Mouse (Mus musculus): Measurements from ENCODE around the gene Slc7a8. TPM values are rescaled to one million over a fixed set of nuclear protein-coding genes. Genes with fewer than 3 reads are reported as not detected.

Gene Slc7a8
- polyA plus RNA-seq, 1 experiment, result 41.8 TPM

DNA sequence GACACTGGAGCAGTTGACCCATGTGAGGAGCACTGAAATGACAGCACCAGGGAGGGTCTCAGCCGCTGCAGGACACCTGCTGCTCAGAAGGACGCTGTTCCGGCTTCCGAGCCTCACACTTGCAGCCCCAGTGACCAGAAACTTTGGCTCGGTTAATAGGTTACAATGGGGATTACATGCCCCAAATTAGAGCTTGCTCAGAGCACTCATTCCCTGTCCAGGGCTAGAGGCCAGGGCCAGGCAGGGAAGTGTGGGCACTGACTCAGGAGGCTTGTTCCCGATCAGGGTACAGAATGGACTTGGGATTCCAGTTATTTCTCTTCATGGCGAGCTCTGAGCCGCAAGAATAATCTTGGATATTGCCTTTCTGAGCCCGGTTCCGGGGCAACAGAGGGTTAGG, 44.1 kb downstream of the Slc7a8 start:
- DNase-seq (ENCODE audit: low read depth), result no peak

- no peak for DNase-seq (ENCODE audit: low read depth)
These were observed 44.9 kb downstream of the Slc7a8 start for GRCm38 (mm10) chr14:54736555-54737552.

- DNase-seq (ENCODE audit: low read depth), result no peak
These were observed 46.5 kb downstream of the Slc7a8 start for GRCm38 (mm10) chr14:54735221-54735620.

DNA sequence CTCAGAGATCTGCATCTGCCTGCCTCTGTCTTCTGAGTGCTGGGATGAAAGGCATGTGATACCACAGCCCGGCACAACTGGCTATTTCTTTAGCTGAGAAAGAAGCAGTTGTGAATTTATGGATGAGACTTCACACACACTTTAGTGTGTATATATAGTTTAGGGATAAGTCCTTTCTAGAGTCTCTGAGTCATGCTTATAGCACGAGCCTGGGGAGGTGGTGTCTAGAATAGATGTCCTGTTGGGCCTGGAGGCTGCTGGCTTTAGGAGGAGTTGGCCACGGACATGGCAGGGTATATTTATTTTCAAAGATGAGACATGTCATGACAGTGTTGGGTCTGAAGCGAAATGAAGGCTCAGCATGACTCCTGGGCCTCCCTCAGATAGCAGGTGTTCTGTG, 47.7 kb downstream of the Slc7a8 start:
- DNase-seq (ENCODE audit: low read depth), result no peak

- DNase-seq (ENCODE audit: low read depth), result no peak
These were observed 49.5 kb downstream of the Slc7a8 start for GRCm38 (mm10) chr14:54732206-54732605.

DNA sequence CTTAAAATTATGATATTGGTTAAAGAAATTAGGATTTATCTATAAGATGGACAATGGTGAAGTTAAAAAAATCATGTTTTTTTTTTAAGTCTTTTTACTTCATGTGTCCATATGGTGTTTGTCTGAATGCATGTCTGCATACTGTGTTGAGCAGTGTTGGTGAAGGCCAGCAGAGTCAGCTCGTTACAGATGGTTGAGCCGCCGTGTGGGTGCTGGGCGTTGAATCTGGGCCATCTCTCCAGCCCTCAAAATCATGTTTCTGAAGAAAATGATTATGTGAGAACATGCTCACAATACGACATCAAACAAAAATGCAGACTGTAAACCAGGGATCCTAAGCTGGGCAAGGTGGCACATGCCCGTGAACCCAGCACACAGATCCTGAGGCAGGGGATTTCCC, 51.4 kb downstream of the Slc7a8 start:
- no peak for DNase-seq (ENCODE audit: low read depth)

GRCm38 (mm10) chr14:54728823-54729653, 52.7 kb downstream of the Slc7a8 start:
- DNase-seq (ENCODE audit: low read depth), result no peak

GRCm38 (mm10) chr14:54727565-54727964, 54.2 kb downstream of the Slc7a8 start:
- no peak for DNase-seq (ENCODE audit: low read depth)

DNA sequence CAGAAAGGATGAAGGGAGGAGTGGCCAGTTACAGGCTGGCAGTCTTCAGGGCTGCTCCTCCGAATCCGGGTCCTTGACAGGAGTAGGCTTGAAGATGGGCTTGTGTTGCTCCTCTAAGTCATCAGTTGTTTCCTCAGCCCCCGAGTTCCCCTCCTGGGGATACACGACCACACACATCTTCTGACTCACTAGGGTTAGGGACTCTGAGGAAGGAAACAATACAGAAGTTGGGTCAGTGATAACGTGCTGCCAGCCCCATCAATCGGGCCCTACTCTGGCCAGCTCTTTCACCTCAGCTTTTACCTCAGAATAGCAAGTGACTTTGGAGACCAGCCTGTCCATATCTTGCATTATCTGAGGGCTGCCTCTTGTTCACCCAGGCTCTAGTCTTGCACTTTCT, 57.7 kb downstream of the Slc7a8 start:
- DNase-seq (ENCODE audit: low read depth), result no peak

DNA sequence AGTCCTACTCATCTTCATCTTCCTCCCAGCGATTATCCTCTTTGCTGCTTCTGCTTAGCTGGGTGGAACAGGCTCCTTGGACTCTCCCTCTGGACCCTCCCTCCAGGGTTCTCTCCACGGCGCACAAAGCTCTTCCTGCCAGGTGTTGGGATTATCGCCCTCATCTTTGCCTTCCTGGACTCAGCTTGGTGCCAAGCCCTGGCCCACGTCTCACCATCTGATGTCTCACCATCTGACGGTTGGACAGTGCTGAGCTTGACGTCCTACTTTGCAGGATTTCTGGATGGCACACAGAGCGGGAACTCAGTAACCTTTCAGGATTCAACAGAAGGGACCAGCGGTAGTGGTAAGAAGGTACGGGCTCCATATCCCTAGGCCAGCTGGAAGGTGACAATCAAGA, 60.0 kb downstream of the Slc7a8 start:
- no peak for DNase-seq (ENCODE audit: low read depth)

DNA sequence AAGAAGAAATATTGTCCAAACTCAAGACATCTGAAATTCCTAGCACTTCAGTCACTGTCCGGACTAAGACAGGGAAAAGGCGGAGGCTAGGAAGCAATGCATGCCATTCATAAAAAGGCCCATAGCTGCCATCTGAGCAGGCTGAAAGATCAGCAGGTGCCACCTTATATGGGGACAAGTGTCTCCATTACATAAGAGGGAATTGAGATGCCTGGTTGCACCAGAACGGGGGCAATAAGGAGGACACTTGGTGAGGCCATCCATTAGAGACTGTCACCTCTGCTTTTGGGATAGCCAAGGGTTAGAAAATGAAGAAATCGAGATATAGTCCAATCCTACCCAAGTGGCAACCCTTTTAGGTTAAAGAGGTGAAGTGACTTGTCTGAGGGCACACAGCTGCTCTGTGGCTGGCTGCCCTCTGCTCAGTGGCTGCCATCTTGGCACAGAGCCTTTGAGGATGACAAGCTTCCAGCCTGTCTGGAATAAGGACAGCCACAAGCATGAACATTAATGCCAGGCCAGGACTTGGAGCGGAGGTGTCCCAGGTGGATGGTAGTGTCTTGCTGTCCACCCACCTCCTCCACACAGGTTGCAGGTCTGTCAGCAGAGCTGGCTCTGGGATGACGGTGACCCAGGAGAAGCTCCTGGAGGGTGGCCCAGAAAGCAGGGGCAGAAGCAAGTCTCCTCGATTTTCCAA, 60.9 kb downstream of the Slc7a8 start:
- DNase-seq (ENCODE audit: low read depth), result no peak

DNA sequence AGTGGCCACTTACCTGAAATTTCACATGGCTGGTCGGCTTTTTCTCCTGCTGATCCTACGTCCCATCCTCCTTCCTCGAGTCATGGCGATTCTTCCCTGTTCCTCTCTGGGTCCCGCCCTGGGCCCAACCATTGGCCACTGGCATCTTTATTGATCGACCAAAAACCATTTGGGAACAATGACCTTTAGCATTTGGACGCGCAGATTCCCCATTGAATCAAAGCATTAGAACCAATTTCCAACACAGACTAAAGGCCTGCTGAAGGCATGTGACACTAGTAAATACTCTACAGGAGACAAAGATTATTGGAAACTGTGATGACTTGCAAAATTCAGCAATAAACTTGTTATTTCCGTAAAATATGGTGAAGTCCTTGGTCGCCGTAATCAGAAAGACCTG, 61.7 kb downstream of the Slc7a8 start:
- no peak for DNase-seq (ENCODE audit: low read depth)

DNA sequence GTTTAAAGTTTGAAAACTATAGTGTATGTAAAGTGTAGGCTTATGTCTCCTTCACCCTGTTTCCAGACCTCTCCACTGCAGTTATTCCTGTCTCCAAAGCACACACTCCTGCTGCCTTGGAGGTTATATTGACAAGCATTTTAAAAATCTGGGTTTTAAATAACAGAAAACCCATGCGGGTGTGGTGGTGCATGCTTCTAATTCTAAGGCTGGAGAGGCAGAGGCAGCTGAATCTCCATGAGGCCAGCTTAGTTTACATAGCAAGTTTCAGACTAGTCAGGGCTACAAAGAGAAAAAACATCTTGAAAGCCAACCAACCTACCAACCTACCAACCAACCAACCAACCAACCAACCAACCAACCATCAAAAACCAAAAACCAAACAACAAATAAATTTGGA, 66.3 kb downstream of the Slc7a8 start:
- DNase-seq (ENCODE audit: low read depth), result no peak

DNA sequence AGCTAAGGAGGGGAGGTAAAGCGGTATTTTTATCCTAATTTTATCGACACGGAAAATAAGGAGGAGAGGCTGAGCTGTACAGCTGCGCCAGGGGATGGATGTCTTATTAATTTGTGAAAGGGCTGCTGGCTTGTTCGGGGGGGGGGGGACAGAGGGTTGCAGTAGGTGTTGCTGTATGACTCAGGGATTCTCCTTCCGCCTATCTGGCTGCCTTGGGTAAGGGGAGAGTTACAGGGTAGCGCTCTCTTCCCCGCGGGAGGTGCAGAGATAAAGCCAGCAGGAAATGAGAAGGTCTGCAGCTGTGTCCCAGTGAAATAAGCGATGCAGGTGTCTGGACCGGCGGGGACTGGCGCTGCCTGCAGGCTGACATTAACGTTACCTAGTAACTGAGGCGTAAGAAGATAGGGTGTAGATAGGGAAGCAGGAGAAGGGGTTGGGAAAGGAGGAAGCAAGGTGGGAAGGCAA, 67.1 kb downstream of the Slc7a8 start:
- no peak for DNase-seq (ENCODE audit: low read depth)

DNA sequence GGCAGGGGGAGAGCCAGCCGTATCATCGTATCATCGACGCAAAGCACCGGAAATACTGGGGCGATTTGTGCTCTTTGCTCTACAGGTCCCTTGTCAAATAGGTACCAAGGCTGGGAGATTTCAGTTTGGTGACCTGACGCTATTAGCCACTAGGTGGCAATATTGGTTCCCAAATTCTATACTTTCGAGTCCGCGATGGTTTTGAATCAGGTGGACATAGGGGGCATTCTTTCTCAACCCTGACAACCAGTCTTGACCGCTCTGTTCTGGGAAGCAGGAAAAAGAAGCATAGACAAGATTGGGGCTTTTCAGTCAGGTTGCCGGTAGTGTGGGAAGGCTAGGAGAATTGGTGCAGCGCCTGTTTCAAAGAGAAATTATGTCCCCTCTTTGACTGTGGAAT, 67.6 kb downstream of the Slc7a8 start:
- DNase-seq (ENCODE audit: low read depth), result no peak

GRCm38 (mm10) chr14:54712861-54713260, 68.9 kb downstream of the Slc7a8 start:
- no peak for DNase-seq (ENCODE audit: low read depth)

- no peak for DNase-seq (ENCODE audit: low read depth)
These were observed 69.7 kb downstream of the Slc7a8 start, which contains the start of gene Cebpe for GRCm38 (mm10) chr14:54712074-54712473. Cebpe (minus strand) TSS chr14:54712174.

GRCm38 (mm10) chr14:54709054-54709453, 72.7 kb downstream of the Slc7a8 start:
- DNase-seq (ENCODE audit: low read depth), result no peak

GRCm38 (mm10) chr14:54706589-54707320, 75.0 kb downstream of the Slc7a8 start:
- no peak for DNase-seq (ENCODE audit: low read depth)

- no peak for DNase-seq (ENCODE audit: low read depth)
These were observed 75.9 kb downstream of the Slc7a8 start for GRCm38 (mm10) chr14:54705844-54706243.

GRCm38 (mm10) chr14:54703207-54703606, 78.5 kb downstream of the Slc7a8 start:
- DNase-seq (ENCODE audit: low read depth), result no peak
